Mouse (Mus musculus) megakaryocyte progenitor cell, adult 5-6 weeks (primary cell): ENCODE measurements around the gene Nxpe5. TPM values are rescaled to one million over a fixed set of nuclear protein-coding genes. Genes with fewer than 3 reads are reported as not detected.
A peak's percentile ranks its signal among the peaks of the same experiment; 100 is the strongest.

Source experiments
- ATAC-seq: replicated peaks from 2 replicates; pipeline ENCODE4 v1.8.0; 2016; ENCODE audit warnings: mild to moderate bottlenecking, moderate TSS enrichment, inconsistent platforms; ENCODE audit not compliant: poor library complexity
- total RNA-seq, 2 experiments: library from RNA; stranded (forward) in 1 of 2; stranded (reverse) in 1 of 2; fragments of 157-497, 149-512 nt in 1 of 2; fragments of 200-1000 nt in 1 of 2; gene quantifications; 2 replicates each; pipeline versions ENCODE4 v1.2.3 to v1.2.4; 2015 to 2017

Nxpe5 gene
- total RNA-seq, 2 experiments from 2014 or later, result 0.94 to 2.2 TPM

GRCm38 (mm10) chr5:138274186-138274585 lies 48.5 kb downstream of the Nxpe5 start:
- ATAC-seq, result no peak

GRCm38 (mm10) chr5:138275216-138276050 lies 49.7 kb downstream of the Nxpe5 start:
- no peak for ATAC-seq

- ATAC-seq, result no peak
Measured at GRCm38 (mm10) chr5:138277994-138278393, 52.3 kb downstream of the Nxpe5 start.

- ATAC-seq, result peak; percentile 93
Measured at GRCm38 (mm10) chr5:138279585-138280424, 54.1 kb downstream of the Nxpe5 start, which contains the start of the genes Gm43720, Gpc2 and Stag3. Gene Gm43720, minus strand, starts transcription at chr5:138279958. Gene Gpc2, minus strand, starts transcription at chr5:138280005. Gene Stag3, plus strand, starts transcription at chr5:138280240.

GRCm38 (mm10) chr5:138280425-138280768 lies 54.7 kb downstream of the Nxpe5 start:
- ATAC-seq, result no peak

DNA sequence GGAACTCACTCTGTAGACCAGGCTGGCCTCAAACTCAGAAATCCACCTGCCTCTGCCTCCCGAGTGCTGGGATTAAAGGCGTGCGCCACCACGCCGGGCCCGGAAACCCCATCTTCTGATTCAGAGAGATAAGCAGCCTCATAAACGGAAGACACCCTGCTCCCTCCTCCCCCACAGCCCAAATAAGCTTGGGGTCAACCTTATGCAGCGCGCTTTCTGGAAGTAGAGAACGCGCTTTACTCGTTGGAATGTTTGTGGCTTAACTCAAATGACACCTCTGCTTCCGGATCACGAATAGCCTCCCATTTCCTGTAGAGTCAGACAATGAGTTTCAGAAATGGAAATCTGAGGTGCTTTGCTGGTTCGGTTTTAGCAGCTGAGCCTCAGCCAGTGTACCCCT lies 55.1 kb downstream of the Nxpe5 start:
- no peak for ATAC-seq

GRCm38 (mm10) chr5:138281798-138282197 lies 56.1 kb downstream of the Nxpe5 start:
- no peak for ATAC-seq

GRCm38 (mm10) chr5:138283540-138283939 lies 57.8 kb downstream of the Nxpe5 start:
- ATAC-seq, result no peak

GRCm38 (mm10) chr5:138287861-138288260 lies 62.2 kb downstream of the Nxpe5 start:
- peak; percentile 64; the same call in 1 of the 2 replicates for ATAC-seq

GRCm38 (mm10) chr5:138291638-138292037 lies 65.9 kb downstream of the Nxpe5 start:
- ATAC-seq, result no peak

DNA sequence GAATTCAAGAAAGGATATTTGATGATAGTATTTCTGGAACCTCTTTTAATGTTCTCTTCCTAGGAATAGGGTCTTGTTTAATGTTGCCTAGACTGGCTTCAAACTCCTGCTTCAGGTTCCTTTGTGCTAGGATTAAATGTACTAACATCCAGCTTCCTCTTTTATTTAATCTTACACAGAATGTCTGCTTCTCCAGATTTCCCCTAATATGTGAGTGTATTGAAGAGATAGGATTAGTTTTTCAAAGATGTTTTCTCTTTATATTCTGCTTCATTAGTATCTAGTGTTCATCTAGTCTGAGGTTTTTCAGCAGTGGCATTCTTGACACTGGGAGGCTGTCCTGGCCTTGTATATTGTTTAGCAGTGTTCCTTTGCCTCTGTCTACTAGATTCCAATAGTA lies 68.5 kb downstream of the Nxpe5 start:
- ATAC-seq, result no peak

DNA sequence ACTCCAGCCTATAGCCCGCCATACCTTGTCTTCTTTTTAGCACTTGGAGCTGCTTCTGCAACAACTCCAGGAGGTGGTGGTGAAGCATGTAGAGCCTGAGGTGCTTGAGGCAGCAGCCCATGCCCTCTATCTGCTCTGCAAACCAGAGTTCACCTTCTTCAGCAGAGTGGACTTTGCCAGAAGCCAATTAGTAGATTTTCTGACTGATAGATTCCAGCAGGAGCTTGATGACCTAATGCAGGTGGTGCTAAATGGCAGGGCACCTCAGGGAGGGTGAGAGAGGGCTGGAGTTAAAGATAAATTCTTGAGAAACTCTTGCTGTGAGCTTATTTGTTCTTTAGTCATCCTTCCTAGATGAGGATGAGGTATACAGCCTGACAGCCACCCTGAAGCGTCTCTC lies 73.9 kb downstream of the Nxpe5 start:
- no peak for ATAC-seq

Other genes with a start within 250 kb of the Nxpe5 start
- gene Azgp1, start 244.4 kb upstream of the Nxpe5 start, total RNA-seq (2015), result not detected in 2 replicates
- gene Azgp1, start 244.4 kb upstream of the Nxpe5 start, total RNA-seq (2017), result not detected in 2 replicates
- gene Smok3a, start 204.6 kb upstream of the Nxpe5 start, total RNA-seq (2015), result not detected in 2 replicates
- not detected in 2 replicates for gene Smok3a, start 204.6 kb upstream of the Nxpe5 start, total RNA-seq (2017)
- not detected in 2 replicates for gene Smok3b, start 204.5 kb upstream of the Nxpe5 start, total RNA-seq (2015)
- gene Smok3b, start 204.5 kb upstream of the Nxpe5 start, total RNA-seq (2017), result not detected in 2 replicates
- not detected in 2 replicates for gene Smok3c, start 172.7 kb upstream of the Nxpe5 start, total RNA-seq (2015)
- not detected in 2 replicates for gene Smok3c, start 172.7 kb upstream of the Nxpe5 start, total RNA-seq (2017)
- 26.0 and 30.1 TPM in 2 replicates for gene Zkscan1, start 140.8 kb upstream of the Nxpe5 start, total RNA-seq (2015)
- 19.9 and 25.2 TPM in 2 replicates for gene Zkscan1, start 140.8 kb upstream of the Nxpe5 start, total RNA-seq (2017)
- 13.9 and 14.0 TPM in 2 replicates for gene Zscan21, start 109.0 kb upstream of the Nxpe5 start, total RNA-seq (2015)
- 11.8 and 12.5 TPM in 2 replicates for gene Zscan21, start 109.0 kb upstream of the Nxpe5 start, total RNA-seq (2017)
- gene Zfp113, start 70.2 kb upstream of the Nxpe5 start, total RNA-seq (2015), result 6.5 and 7.5 TPM in 2 replicates
- gene Zfp113, start 70.2 kb upstream of the Nxpe5 start, total RNA-seq (2017), result 7.8 and 8.0 TPM in 2 replicates
- gene Cops6, start 64.8 kb upstream of the Nxpe5 start, total RNA-seq (2015), result 161 and 164 TPM in 2 replicates
- gene Cops6, start 64.8 kb upstream of the Nxpe5 start, total RNA-seq (2017), result 54.4 and 55.6 TPM in 2 replicates
- 14.3 and 15.9 TPM in 2 replicates for gene Ap4m1, start 53.9 kb upstream of the Nxpe5 start, total RNA-seq (2015)
- 34.1 and 36.9 TPM in 2 replicates for gene Ap4m1, start 53.9 kb upstream of the Nxpe5 start, total RNA-seq (2017)
- gene Mcm7, start 53.5 kb upstream of the Nxpe5 start, total RNA-seq (2015), result 239 and 250 TPM in 2 replicates
- 395 and 444 TPM in 2 replicates for gene Mcm7, start 53.5 kb upstream of the Nxpe5 start, total RNA-seq (2017)
- gene Taf6, start 38.4 kb upstream of the Nxpe5 start, total RNA-seq (2015), result 23.2 and 29.5 TPM in 2 replicates
- 34.0 and 43.8 TPM in 2 replicates for gene Taf6, start 38.4 kb upstream of the Nxpe5 start, total RNA-seq (2017)
- 28.7 and 30.1 TPM in 2 replicates for gene Cnpy4, start 38.4 kb upstream of the Nxpe5 start, total RNA-seq (2015)
- gene Cnpy4, start 38.4 kb upstream of the Nxpe5 start, total RNA-seq (2017), result 45.8 and 59.3 TPM in 2 replicates
- gene Mblac1, start 31.6 kb upstream of the Nxpe5 start, total RNA-seq (2015), result 6.9 and 7.1 TPM in 2 replicates
- 9.4 and 10.0 TPM in 2 replicates for gene Mblac1, start 31.6 kb upstream of the Nxpe5 start, total RNA-seq (2017)
- gene Lamtor4, start 29.6 kb downstream of the Nxpe5 start, total RNA-seq (2015), result 123 and 127 TPM in 2 replicates
- 69.9 and 101 TPM in 2 replicates for gene Lamtor4, start 29.6 kb downstream of the Nxpe5 start, total RNA-seq (2017)
- 35.7 and 44.1 TPM in 2 replicates for gene BC037034, start 38.1 kb downstream of the Nxpe5 start, total RNA-seq (2015)
- 44.1 and 46.7 TPM in 2 replicates for gene BC037034, start 38.1 kb downstream of the Nxpe5 start, total RNA-seq (2017)
- not detected in 2 replicates for gene Gal3st4, start 46.9 kb downstream of the Nxpe5 start, total RNA-seq (2015)
- gene Gal3st4, start 46.9 kb downstream of the Nxpe5 start, total RNA-seq (2017), result 0.12 and 0.30 TPM in 2 replicates
- gene Gm43720, start 54.1 kb downstream of the Nxpe5 start, total RNA-seq (2015), result not detected in 2 replicates
- gene Gm43720, start 54.1 kb downstream of the Nxpe5 start, total RNA-seq (2017), result not detected in 2 replicates
- gene Gpc2, start 54.1 kb downstream of the Nxpe5 start, total RNA-seq (2015), result 1.2 and 2.0 TPM in 2 replicates
- 3.2 and 3.9 TPM in 2 replicates for gene Gpc2, start 54.1 kb downstream of the Nxpe5 start, total RNA-seq (2017)
- gene Stag3, start 54.3 kb downstream of the Nxpe5 start, total RNA-seq (2015), result 15.7 and 20.2 TPM in 2 replicates
- gene Stag3, start 54.3 kb downstream of the Nxpe5 start, total RNA-seq (2017), result 9.3 and 22.2 TPM in 2 replicates
- gene Pvrig, start 116.1 kb downstream of the Nxpe5 start, total RNA-seq (2015), result 0.54 TPM in 1 of 2 replicates, not detected in the other
- gene Pvrig, start 116.1 kb downstream of the Nxpe5 start, total RNA-seq (2017), result 0.17 and 0.34 TPM in 2 replicates
- 11.5 and 16.9 TPM in 2 replicates for gene Zfp157, start 215.6 kb downstream of the Nxpe5 start, total RNA-seq (2015)
- 10.8 and 16.1 TPM in 2 replicates for gene Zfp157, start 215.6 kb downstream of the Nxpe5 start, total RNA-seq (2017)